Mouse (Mus musculus) liver, adult (tissue): ENCODE measurements at regions not wholly inside any gene's neighbourhood (a gene's known extent, or its start where the extent isn't known, plus 50 kb on each side); places are given as distances from the start of the nearest gene placed in this dataset.

Experiments used
- GATA4 ChIP-seq: IDR thresholded peaks from 2 replicates; pipeline ENCODE4 v1.6.1; 2014; ENCODE audit warnings: mild to moderate bottlenecking, low read length; ENCODE audit not compliant: insufficient replicate concordance

DNA sequence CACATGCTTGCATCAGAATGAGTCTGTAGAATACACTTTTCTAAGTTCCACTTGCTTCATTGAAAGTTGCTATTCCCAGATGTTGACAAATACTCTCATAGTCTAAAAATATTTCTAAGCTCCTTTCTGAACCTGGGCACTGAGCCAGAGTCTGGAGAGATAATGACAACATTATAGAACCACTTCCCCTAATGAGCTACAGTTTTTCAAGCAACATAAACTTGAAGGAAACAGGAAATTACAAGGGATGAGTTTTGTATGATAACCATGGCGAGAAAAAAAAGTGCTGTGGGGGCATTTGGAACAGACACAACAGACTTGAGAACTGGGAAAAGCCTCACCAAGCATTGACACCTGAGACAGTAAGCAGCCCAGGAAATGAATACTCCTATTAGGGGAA lies 233.8 kb downstream of the Kctd12 start:
- TF ChIP-seq GATA4: peak; percentile 34; the same call in 1 of the 2 replicates

GRCm38 (mm10) chr14:102742331-102742730 lies 240.1 kb downstream of the Kctd12 start:
- no peak for TF ChIP-seq GATA4

DNA sequence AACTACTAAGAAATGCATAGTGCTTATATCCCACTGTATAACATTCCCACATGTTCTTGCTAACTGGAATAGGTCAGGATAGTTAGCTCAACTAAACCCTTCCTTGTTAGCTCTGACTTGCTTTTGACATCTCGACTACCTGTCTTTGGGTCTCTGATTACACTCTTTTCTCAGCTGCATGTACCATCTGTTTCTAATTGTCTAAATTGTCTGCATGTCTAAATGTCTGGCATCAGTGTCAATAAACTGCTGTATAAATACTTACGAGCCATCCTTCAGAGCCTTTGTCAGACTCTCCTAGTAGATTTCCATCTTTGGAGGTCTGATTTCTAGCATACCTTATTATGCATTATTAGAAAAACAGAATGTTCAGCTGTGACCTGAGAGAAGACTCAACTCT lies 245.8 kb downstream of the Kctd12 start:
- TF ChIP-seq GATA4: no peak

GRCm38 (mm10) chr14:102731746-102732145 lies 250.7 kb downstream of the Kctd12 start:
- no peak for TF ChIP-seq GATA4

DNA sequence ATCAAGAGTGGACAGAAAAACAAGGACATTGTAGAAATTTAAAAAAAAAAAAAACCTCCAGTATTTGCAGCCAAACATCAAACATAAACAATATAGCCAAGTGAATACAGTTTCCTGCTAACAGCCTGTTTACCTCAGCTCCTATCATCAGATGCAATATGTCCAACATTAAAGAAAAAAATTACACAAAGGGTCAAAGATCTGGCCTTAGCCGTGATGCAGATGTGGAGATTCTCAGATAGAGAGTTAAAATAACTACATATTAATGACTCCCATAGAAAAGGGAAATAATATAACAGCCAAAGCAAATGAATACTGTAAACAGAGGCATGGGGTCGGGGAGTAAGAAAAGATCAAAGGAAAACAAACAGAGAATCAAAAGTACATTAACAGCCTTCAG lies 259.8 kb downstream of the Kctd12 start:
- TF ChIP-seq GATA4: no peak

DNA sequence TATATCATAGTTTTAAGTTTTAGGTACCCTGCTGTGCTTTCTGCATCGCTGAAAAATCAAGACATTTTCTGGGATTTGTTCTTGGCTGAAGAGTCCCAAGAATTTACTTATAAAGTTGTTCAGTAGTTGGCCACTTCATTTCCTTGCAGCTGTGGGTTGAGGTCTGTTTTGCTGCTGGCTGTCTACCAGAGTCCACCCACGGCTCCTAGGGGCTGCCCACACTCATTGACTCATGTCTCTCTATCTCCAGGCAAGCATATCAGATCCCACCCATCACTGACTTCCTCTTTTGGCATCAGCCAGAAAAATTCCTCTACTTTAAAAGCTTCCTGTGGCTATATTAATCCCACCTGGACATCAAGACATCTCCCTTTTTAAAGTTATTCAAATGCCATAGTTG lies 263.9 kb downstream of the Kctd12 start:
- no peak for TF ChIP-seq GATA4

DNA sequence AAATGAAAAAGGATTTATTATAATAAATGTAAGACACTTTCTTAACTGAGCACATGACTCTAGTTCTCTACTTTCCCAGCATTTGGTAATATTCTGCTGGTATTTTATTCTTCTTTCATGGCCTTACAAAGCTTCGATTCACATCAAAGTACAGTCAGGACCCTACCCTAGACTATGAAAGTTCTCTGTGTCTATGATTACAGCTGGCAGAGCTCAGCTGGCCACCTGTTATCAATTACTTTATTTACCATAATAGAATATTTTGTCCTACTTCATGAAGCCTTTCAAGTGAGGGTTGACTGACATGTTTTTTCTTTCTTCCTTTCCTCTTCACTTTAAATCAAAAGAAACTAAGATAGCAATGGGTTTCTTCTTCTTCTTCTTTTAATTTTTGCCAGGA lies 269.8 kb downstream of the Kctd12 start:
- no peak for TF ChIP-seq GATA4

- no peak for TF ChIP-seq GATA4
These were observed 275.6 kb downstream of the Kctd12 start for GRCm38 (mm10) chr14:102706704-102707336.

- TF ChIP-seq GATA4: no peak
These were observed 281.3 kb downstream of the Kctd12 start for GRCm38 (mm10) chr14:102701108-102701507.

DNA sequence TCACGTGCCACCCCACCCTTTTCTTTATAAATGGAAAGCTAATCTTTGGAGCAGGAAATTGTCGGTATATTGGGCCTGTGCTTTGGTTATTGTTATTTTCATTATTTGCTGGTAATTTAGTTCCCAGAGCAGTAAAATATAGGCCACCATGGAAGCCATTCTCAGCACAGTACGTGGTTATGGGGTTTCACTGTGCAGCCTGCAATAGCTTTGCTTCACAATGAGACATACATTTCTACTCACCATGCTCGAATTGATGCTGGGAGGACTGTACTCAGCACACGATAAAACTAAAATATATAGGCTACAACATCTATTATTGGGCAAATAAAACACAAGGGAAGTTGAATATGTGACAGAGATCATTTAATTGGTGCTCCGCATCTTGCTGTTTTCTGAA lies 282.0 kb downstream of the Kctd12 start:
- no peak for TF ChIP-seq GATA4

GRCm38 (mm10) chr14:102699015-102699414 lies 283.4 kb downstream of the Kctd12 start:
- TF ChIP-seq GATA4: no peak

- TF ChIP-seq GATA4: no peak
These were observed 295.6 kb downstream of the Kctd12 start for GRCm38 (mm10) chr14:102686791-102687190.

GRCm38 (mm10) chr14:102676582-102676981 lies 305.9 kb downstream of the Kctd12 start:
- TF ChIP-seq GATA4: no peak

DNA sequence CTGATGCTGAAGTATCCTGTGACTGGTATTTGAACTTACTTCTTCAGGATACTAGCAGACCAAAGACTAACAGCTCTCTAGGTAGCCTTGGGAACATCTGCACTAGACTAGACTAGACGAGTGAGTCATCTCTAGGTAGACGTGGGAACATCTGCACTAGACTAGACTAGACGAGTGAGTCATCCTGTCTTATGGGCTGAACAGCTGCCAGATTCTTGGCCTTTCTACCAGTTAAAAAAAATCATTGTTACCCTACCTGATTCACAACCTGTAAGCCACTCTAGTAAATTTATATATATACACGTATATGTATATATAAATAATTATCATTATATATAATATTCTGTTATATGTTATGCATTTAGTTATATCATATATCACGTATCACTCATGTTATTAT lies 307.8 kb downstream of the Kctd12 start:
- no peak for TF ChIP-seq GATA4

DNA sequence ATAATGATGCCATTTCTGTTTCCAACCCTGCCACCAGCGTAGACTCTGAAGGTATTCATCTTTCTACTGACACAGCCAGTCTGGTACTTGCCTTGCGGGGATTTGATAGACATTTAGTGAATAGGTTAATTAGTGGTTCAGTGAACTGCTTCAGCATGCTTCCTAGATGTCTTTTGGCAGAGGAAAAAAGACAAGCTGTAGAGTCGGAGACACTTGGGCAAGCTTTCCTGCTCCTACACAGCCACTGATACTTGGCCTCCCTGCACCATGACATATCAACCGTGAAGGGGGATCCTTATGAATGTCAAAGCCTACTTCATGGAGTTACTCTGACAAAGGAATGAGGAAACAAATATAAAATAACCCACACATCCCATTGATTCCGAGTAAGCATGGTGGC lies 308.7 kb downstream of the Kctd12 start:
- no peak for TF ChIP-seq GATA4

- TF ChIP-seq GATA4: no peak
These were observed 319.2 kb downstream of the Kctd12 start for GRCm38 (mm10) chr14:102663240-102663639.

- no peak for TF ChIP-seq GATA4
These were observed 322.1 kb downstream of the Kctd12 start for GRCm38 (mm10) chr14:102660351-102660750.

GRCm38 (mm10) chr14:102656235-102656634 lies 326.2 kb downstream of the Kctd12 start:
- TF ChIP-seq GATA4: no peak

GRCm38 (mm10) chr14:102629601-102630000 lies 352.8 kb downstream of the Kctd12 start:
- no peak for TF ChIP-seq GATA4
